Mouse (Mus musculus): ENCODE data around the gene Inpp5k.

GRCm38 (mm10) chr11:75650958-75651425, 20.2 kb downstream of the Inpp5k start:
- no peak for TF ChIP-seq CTCF (IDR thresholded peaks at IDR 0.05; ENCODE audit: low read depth)
- TF ChIP-seq EP300 (IDR thresholded peaks at IDR 0.05; ENCODE audit: low read depth): no peak

Measured in heart, postnatal 0 days (tissue).